Mouse (Mus musculus) heart, postnatal 14 days (tissue): ENCODE measurements at regions not wholly inside any gene's neighbourhood (a gene's known extent, or its start where the extent isn't known, plus 50 kb on each side); places are given as distances from the start of the nearest gene placed in this dataset.

ENCODE experiments used
- DNase-seq, 2 experiments: peaks; one replicate each; pipeline ENCODE4 v3.0.0; 2021 to 2022
- intact Hi-C: fragments of 180-260 bp; cut with DNase I; formaldehyde crosslinking; loops from one replicate; pipeline ENCODE4 v1.15.1; 2025

GRCm38 (mm10) chr8:10687867-10688561, 320.2 kb downstream of the Irs2 start:
- intact Hi-C loops, result no loop called here
- no peak for DNase-seq
